Mouse (Mus musculus): Measurements from ENCODE around the gene Slc39a2. TPM values are rescaled to one million over a fixed set of nuclear protein-coding genes. Genes with fewer than 3 reads are reported as not detected.

Gene Slc39a2
- polyA plus RNA-seq, 1 experiment from 2014 or later, result 0.99 TPM

DNA sequence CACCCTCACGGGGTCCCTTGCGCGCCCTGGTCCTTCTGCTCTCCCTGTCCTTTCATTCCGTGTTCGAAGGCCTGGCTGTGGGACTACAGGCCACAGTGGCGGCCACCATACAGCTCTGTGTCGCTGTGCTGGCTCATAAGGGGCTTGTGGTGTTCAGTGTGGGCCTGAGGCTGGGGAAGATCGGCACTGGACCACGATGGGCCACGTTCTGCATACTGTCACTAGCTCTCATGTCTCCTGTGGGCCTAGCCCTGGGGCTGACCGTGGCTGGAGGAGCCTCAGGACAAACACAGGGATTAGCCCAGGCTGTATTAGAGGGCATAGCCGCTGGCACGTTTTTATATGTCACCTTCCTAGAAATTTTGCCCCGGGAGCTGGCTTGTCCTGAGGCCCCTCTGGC, 2.4 kb downstream of the Slc39a2 start:
- 79% methylated on average over 14 of the region's 14 CpGs for WGBS

DNA sequence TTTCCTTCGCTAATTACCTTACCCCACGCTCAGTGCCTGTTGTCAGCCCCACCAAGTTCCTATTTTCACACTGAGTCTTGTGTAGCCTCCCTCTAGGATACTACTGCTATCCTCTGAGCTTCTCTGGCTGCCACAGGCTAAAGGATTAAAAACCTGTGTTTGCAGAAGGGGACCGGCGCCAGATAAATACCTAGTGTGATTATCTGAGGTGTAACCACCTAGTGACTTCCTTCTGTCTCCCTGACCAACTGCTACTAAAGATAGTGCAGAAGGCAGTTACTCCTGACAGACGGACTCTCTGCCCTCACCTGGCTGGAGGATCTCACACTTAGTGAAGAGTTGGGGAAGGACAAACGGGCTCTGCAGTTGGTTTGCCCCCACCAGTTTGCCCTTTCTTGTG, 3.3 kb downstream of the Slc39a2 start:
- no peaks in the 10 kb centered on the region for H3K27me3 ChIP-seq (replicated peaks; ENCODE audit: control insufficient read depth, insufficient read depth, low read length)
- no peak overlapping the region for H3K27ac ChIP-seq (ENCODE audit: low read depth)
- peaks cover 9% of the 10 kb centered on the region for H3K36me3 ChIP-seq (ENCODE audit: control insufficient read depth, insufficient read depth, low read length)
- no peak overlapping the region for H3K9ac ChIP-seq (ENCODE audit: low read length)
- H3K4me2 ChIP-seq (ENCODE audit: low read length), result no peak overlapping the region
- ATAC-seq (replicated peaks; ENCODE audit: low FRiP score, low TSS enrichment, low read depth), result no peak
- H3K4me3 ChIP-seq (ENCODE audit: low read depth, low read length), result no peak overlapping the region
- no peaks in the 10 kb centered on the region for H3K9me3 ChIP-seq (ENCODE audit: control insufficient read depth, low read length)
- DNase-seq (ENCODE audit: low spot score), result no peak
- H3K4me1 ChIP-seq (replicated peaks; ENCODE audit: control insufficient read depth, insufficient read depth, low read length), result no peaks in the 10 kb centered on the region
- 68% methylated on average over 6 of the region's 6 CpGs for WGBS

More for the DNA sequence above, 2.4 kb downstream of the Slc39a2 start:
- Histone ChIP-seq H3K9ac (ENCODE audit: low read length) (no peak overlapping the region), H3K4me3 (ENCODE audit: low read depth, low read length) (no peak overlapping the region), H3K4me2 (ENCODE audit: low read length) (no peak overlapping the region), H3K36me3 (ENCODE audit: control insufficient read depth, insufficient read depth, low read length) (peaks cover 19% of the 10 kb centered on the region), H3K9me3 (ENCODE audit: control insufficient read depth, low read length) (no peaks in the 10 kb centered on the region), H3K27ac (ENCODE audit: low read depth) (no peak overlapping the region), H3K4me1 (replicated peaks; ENCODE audit: control insufficient read depth, insufficient read depth, low read length) (no peaks in the 10 kb centered on the region), H3K27me3 (replicated peaks; ENCODE audit: control insufficient read depth, insufficient read depth, low read length) (no peaks in the 10 kb centered on the region)
- DNase-seq (ENCODE audit: low spot score) (no peak), ATAC-seq (replicated peaks; ENCODE audit: low FRiP score, low TSS enrichment, low read depth) (no peak)

DNA sequence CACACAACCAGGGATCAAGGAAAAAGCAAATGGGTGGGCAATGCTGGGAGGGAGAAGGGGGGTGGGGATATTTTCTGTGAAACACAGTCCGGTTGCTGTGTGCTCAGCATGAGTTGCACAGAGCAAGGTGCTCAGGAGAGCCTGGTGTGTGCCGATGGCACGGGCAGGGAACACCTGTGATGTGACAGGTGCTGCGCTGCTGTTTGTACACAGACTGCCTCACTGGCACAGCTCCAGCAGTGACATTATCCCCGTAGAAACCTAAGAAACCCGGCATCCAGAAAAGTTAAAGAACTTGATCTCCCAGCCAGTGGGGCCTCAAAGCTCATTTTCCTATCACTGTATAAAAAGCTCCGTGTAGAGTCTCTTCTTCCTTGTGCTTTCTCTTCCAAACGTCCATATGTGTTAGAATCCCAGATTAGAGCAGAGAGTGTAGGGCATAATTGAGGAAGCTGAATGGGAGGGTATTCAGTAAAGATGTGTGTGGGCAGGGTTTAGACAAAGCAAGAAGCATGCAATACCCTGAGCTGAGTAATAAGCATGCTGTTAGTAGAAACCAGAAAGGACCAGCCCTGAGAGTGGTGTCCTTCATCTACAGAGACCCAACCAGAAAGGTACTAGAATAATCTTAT, 4.0 kb downstream of the Slc39a2 start:
- Histone ChIP-seq H3K9ac (ENCODE audit: low read length) (no peak overlapping the region), H3K4me3 (ENCODE audit: low read depth, low read length) (no peak overlapping the region), H3K36me3 (ENCODE audit: control insufficient read depth, insufficient read depth, low read length) (peaks cover 3% of the 10 kb centered on the region), H3K9me3 (ENCODE audit: control insufficient read depth, low read length) (no peaks in the 10 kb centered on the region), H3K4me2 (ENCODE audit: low read length) (no peak overlapping the region), H3K27ac (ENCODE audit: low read depth) (no peak overlapping the region), H3K4me1 (replicated peaks; ENCODE audit: control insufficient read depth, insufficient read depth, low read length) (no peaks in the 10 kb centered on the region), H3K27me3 (replicated peaks; ENCODE audit: control insufficient read depth, insufficient read depth, low read length) (no peaks in the 10 kb centered on the region)
- no peak for DNase-seq (ENCODE audit: low spot score)
- ATAC-seq (replicated peaks; ENCODE audit: low FRiP score, low TSS enrichment, low read depth), result no peak
- 70% methylated on average over 8 of the region's 8 CpGs for whole genome bisulfite sequencing

DNA sequence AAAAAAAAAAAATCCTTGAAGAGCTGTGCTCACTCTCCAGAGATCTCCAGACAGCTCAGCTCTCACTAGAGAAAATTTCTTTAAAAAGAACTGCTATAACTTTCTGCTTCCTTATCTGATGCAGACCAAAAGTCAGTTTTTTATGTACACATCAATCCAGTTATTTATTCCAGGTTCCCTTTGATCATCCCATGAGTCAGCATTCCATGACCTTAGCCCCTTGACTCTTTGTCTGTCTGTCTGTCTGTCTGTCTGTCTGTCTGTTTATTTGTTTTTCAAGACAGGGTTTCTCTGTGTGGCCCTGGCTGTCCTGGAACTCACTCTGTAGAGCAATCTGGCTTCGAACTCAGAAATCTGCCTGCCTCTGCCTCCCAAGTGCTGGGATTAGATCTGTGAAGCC, 6.7 kb downstream of the Slc39a2 start:
- no peak overlapping the region for H3K9ac ChIP-seq (ENCODE audit: low read length)
- ATAC-seq (replicated peaks; ENCODE audit: low FRiP score, low TSS enrichment, low read depth) (no peak), DNase-seq (ENCODE audit: low spot score) (no peak)
- WGBS, result 81% methylated on average over 1 of the region's 1 CpGs
- H3K36me3 ChIP-seq (ENCODE audit: control insufficient read depth, insufficient read depth, low read length), result no peaks in the 10 kb centered on the region
- no peak overlapping the region for H3K4me2 ChIP-seq (ENCODE audit: low read length)
- H3K4me1 ChIP-seq (replicated peaks; ENCODE audit: control insufficient read depth, insufficient read depth, low read length), result no peaks in the 10 kb centered on the region
- H3K27ac ChIP-seq (ENCODE audit: low read depth), result no peak overlapping the region
- no peaks in the 10 kb centered on the region for H3K9me3 ChIP-seq (ENCODE audit: control insufficient read depth, low read length)
- no peak overlapping the region for H3K4me3 ChIP-seq (ENCODE audit: low read depth, low read length)
- no peaks in the 10 kb centered on the region for H3K27me3 ChIP-seq (replicated peaks; ENCODE audit: control insufficient read depth, insufficient read depth, low read length)

DNA sequence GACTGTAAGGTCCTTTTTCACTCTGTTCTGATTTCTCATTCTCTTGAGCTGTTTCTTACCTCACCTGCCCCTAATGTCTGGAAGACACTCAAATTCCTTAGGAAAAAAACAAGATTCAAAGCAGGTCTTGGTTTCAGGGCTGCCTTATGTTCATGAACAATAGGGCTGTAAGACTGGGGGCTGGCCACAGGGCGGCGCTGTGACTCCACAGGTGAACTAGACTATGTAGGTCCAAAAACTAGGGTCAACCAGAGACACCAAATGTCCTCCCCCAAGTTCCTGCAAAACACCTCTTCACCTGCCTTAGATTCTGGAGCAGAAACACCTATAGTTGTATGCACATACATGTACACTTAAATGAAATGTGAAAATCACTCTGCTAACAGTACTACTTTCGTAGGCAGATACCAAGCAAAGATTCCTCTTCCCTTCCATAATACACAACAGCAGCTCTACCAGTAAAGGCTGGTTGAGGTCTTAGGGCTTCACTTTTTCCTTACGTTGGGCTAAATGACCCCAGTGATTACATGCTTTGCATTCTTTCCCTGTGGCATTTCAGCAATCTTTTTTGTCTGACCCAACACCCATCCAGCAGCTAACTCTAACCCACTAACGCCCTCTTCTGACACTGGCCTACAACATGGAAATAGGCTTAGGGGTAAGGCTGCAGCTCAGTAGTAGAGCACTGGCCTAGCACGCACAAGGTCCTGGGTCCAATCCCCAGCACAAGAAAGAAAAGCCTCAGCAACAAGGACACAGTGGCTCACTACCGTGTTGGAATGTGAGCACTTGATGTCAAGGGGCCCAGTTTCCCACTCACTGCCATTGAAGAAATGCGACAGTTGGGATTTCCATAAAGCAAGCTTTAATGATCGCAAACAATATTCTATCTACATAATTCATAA, 10.4 kb downstream of the Slc39a2 start:
- H3K36me3 ChIP-seq (ENCODE audit: control insufficient read depth, insufficient read depth, low read length), result no peaks in the 10 kb centered on the region
- WGBS, result 53% methylated on average over 9 of the region's 9 CpGs
- no peak overlapping the region for H3K27ac ChIP-seq (ENCODE audit: low read depth)
- H3K27me3 ChIP-seq (replicated peaks; ENCODE audit: control insufficient read depth, insufficient read depth, low read length), result no peaks in the 10 kb centered on the region
- H3K4me1 ChIP-seq (replicated peaks; ENCODE audit: control insufficient read depth, insufficient read depth, low read length), result no peaks in the 10 kb centered on the region
- no peaks in the 10 kb centered on the region for H3K9me3 ChIP-seq (ENCODE audit: control insufficient read depth, low read length)
- no peak overlapping the region for H3K4me2 ChIP-seq (ENCODE audit: low read length)
- H3K9ac ChIP-seq (ENCODE audit: low read length), result no peak overlapping the region
- peak; percentile 92 for DNase-seq (ENCODE audit: low spot score)
- H3K4me3 ChIP-seq (ENCODE audit: low read depth, low read length), result no peak overlapping the region
- peak; percentile 59 for ATAC-seq (replicated peaks; ENCODE audit: low FRiP score, low TSS enrichment, low read depth)

DNA sequence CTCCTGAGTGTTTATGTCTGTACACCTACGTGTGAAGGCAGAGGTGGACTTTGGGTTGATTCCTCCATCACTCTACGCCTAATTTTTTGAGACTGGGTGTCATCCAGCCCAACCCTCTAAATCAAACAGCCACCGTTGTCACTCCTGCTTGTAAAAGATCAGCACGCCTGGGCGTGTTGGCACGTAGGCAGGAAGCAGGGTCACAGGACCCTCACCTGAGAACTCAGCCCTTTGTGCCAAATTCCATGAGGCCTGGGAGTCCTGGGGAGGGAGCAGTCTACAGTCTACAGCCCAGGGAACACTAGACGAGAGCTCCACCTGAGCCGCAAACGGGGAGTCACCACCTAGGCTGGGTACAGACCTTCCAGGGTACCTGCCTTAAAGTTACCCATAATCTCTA, 11.1 kb downstream of the Slc39a2 start:
- Histone ChIP-seq H3K9ac (ENCODE audit: low read length) (no peak overlapping the region), H3K4me3 (ENCODE audit: low read depth, low read length) (no peak overlapping the region), H3K36me3 (ENCODE audit: control insufficient read depth, insufficient read depth, low read length) (no peaks in the 10 kb centered on the region), H3K9me3 (ENCODE audit: control insufficient read depth, low read length) (no peaks in the 10 kb centered on the region), H3K27ac (ENCODE audit: low read depth) (no peak overlapping the region), H3K4me1 (replicated peaks; ENCODE audit: control insufficient read depth, insufficient read depth, low read length) (no peaks in the 10 kb centered on the region), H3K4me2 (ENCODE audit: low read length) (no peak overlapping the region), H3K27me3 (replicated peaks; ENCODE audit: control insufficient read depth, insufficient read depth, low read length) (no peaks in the 10 kb centered on the region)
- DNase-seq (ENCODE audit: low spot score), result no peak
- ATAC-seq (replicated peaks; ENCODE audit: low FRiP score, low TSS enrichment, low read depth), result peak; percentile 44
- 76% methylated on average over 9 of the region's 9 CpGs for WGBS

DNA sequence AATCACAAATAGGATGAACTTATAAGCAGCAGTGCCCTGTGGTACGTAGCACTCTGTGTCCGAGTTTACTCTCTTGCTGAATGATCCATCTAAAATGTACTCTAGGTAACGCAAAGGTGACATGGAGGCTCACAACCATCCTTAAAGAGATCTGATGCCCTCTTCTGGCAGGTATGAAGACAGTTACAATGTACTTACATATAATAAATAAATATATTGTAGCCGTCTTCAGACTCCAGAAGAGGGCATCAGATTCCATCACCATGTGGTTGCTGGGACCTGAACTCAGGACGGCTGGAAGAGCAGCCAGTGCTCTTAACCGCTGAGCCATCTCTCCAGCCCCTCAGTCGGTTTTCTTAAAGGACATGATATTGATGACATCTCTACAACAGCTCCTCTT, 12.0 kb downstream of the Slc39a2 start:
- no peak for ATAC-seq (replicated peaks; ENCODE audit: low FRiP score, low TSS enrichment, low read depth)
- DNase-seq (ENCODE audit: low spot score), result no peak
- WGBS, result 61% methylated on average over 7 of the region's 7 CpGs
- no peak overlapping the region for H3K27ac ChIP-seq (ENCODE audit: low read depth)
- H3K4me1 ChIP-seq (replicated peaks; ENCODE audit: control insufficient read depth, insufficient read depth, low read length), result no peaks in the 10 kb centered on the region
- no peak overlapping the region for H3K9ac ChIP-seq (ENCODE audit: low read length)
- no peak overlapping the region for H3K4me2 ChIP-seq (ENCODE audit: low read length)
- H3K4me3 ChIP-seq (ENCODE audit: low read depth, low read length), result no peak overlapping the region
- H3K36me3 ChIP-seq (ENCODE audit: control insufficient read depth, insufficient read depth, low read length), result 0 out of 2 replicates have a peak, but pooled peaks cover 2% of the 10 kb centered on the region
- no peaks in the 10 kb centered on the region for H3K9me3 ChIP-seq (ENCODE audit: control insufficient read depth, low read length)
- no peaks in the 10 kb centered on the region for H3K27me3 ChIP-seq (replicated peaks; ENCODE audit: control insufficient read depth, insufficient read depth, low read length)

DNA sequence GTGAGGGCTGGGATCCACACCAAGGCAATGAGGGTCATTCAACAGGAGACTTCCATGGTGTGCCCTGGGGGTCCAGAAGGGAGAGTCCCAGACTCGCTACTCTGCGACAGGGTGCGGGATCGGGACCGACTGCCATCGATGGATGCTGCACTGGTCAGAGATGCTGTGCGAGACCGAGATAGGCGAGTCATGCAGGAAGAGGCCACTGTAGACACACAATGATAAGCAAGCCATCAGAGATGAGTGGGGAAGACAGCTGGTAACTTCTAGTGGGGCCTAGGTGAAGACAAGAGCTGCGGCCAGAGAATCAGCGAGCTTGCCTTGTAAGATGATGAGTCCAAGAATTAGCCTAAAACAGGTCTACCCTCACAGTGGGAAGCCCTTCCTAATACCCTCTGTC, 13.4 kb downstream of the Slc39a2 start:
- Histone ChIP-seq H3K4me2 (ENCODE audit: low read length) (no peak overlapping the region), H3K36me3 (ENCODE audit: control insufficient read depth, insufficient read depth, low read length) (0 out of 2 replicates have a peak, but pooled peaks cover 7% of the 10 kb centered on the region), H3K9ac (ENCODE audit: low read length) (no peak overlapping the region), H3K27ac (ENCODE audit: low read depth) (no peak overlapping the region), H3K4me1 (replicated peaks; ENCODE audit: control insufficient read depth, insufficient read depth, low read length) (no peaks in the 10 kb centered on the region), H3K9me3 (ENCODE audit: control insufficient read depth, low read length) (no peaks in the 10 kb centered on the region), H3K27me3 (replicated peaks; ENCODE audit: control insufficient read depth, insufficient read depth, low read length) (no peaks in the 10 kb centered on the region), H3K4me3 (ENCODE audit: low read depth, low read length) (no peak overlapping the region)
- ATAC-seq (replicated peaks; ENCODE audit: low FRiP score, low TSS enrichment, low read depth), result no peak
- WGBS, result 90% methylated on average over 11 of the region's 11 CpGs
- no peak for DNase-seq (ENCODE audit: low spot score)
